Comparison of ENCODE assay signal across 25 mouse cellular contexts in genomic region chr6:87652670-87653069, GRCm38 (mm10).
"Had no signal": no experiment of that assay in that cellular context is flagged by ENCODE, and none has a peak within 500 bp of the region (broad histone marks: within the 10 kb centered on the region; RNA-seq: fewer than 3 reads in every experiment).

No protein-coding gene starts in this region.

- H3K4me2 ChIP-seq: heart, embryonic 12.5 days; hindbrain, embryonic 12.5 days; hindbrain, embryonic 14.5 days; intestine, embryonic 15.5 days; limb, embryonic 12.5 days; liver, embryonic 11.5 days; liver, embryonic 13.5 days; liver, embryonic 15.5 days had no signal

- H3K4me1 ChIP-seq: hindbrain, embryonic 10.5 days; hindbrain, embryonic 12.5 days; intestine, embryonic 15.5 days; limb, embryonic 10.5 days; limb, embryonic 12.5 days had no signal

- H3K9me3 ChIP-seq: heart, embryonic 12.5 days; hindbrain, embryonic 10.5 days; hindbrain, embryonic 12.5 days; intestine, embryonic 15.5 days; limb, embryonic 10.5 days; limb, embryonic 12.5 days; liver, embryonic 13.5 days; liver, embryonic 15.5 days had no signal

- ATAC-seq: forebrain, embryonic 16.5 days; hindbrain, embryonic 16.5 days; inflammation-experienced regulatory T-cells, adult 6 months; intestine, embryonic 15.5 days; intestine, postnatal 0 days had no signal

- H3K27ac ChIP-seq: gastrocnemius, adult 2 months; heart, adult 2 months; hindbrain, embryonic 10.5 days; hindbrain, embryonic 12.5 days; hindbrain, embryonic 14.5 days; intestine, embryonic 15.5 days; layer of hippocampus, adult 2 months; left cerebral cortex, adult 2 months; limb, embryonic 10.5 days; limb, embryonic 12.5 days; liver, embryonic 13.5 days; liver, embryonic 15.5 days had no signal

- DNase-seq: gastrocnemius, adult 2 months; gastrocnemius, postnatal 10 days; gastrocnemius, postnatal 25 days; heart, adult 2 months; heart, postnatal 10 days; heart, postnatal 4 days; kidney, adult 9 months; kidney, postnatal 36 days; liver; liver, embryonic 13.5 days had no signal

- H3K4me3 ChIP-seq: gastrocnemius, adult 2 months; heart, adult 2 months; heart, embryonic 12.5 days; hindbrain, embryonic 10.5 days; hindbrain, embryonic 12.5 days; intestine, embryonic 15.5 days; layer of hippocampus, adult 2 months; left cerebral cortex, adult 2 months; limb, embryonic 10.5 days; limb, embryonic 12.5 days; liver, embryonic 13.5 days; liver, embryonic 15.5 days had no signal

- H3K27me3 ChIP-seq: heart, embryonic 12.5 days; hindbrain, embryonic 12.5 days; intestine, embryonic 15.5 days; limb, embryonic 12.5 days; liver, embryonic 13.5 days; liver, embryonic 15.5 days had no signal

- H3K9ac ChIP-seq: heart, embryonic 12.5 days; hindbrain, embryonic 12.5 days; hindbrain, embryonic 14.5 days; intestine, embryonic 15.5 days; limb, embryonic 12.5 days; liver, embryonic 13.5 days; liver, embryonic 15.5 days had no signal
